Mouse (Mus musculus): ENCODE data around the gene Fdps. TPM values are rescaled to one million over a fixed set of nuclear protein-coding genes. Genes with fewer than 3 reads are reported as not detected.

Fdps gene
- polyA plus RNA-seq, 1 experiment from 2014 or later = 340 TPM

- peaks cover 10% of the 10 kb centered on the region; the same call in 1 of the 2 replicates for H3K4me1 ChIP-seq (ENCODE audit: control insufficient read depth, insufficient read depth, low read length)
- H3K4me3 ChIP-seq (replicated peaks; ENCODE audit: low read length) = no peak overlapping the region
- no peaks in the 10 kb centered on the region for H3K9me3 ChIP-seq (replicated peaks; ENCODE audit: control insufficient read depth, low read length)
- WGBS = 86% methylated on average over 1 of the region's 1 CpGs
- H3K27ac ChIP-seq (ENCODE audit: low read length) = 0 out of 2 replicates have a peak overlapping the region, but pooled peaks have one; percentile 14
- H3K27me3 ChIP-seq (ENCODE audit: control insufficient read depth, insufficient read depth, low read length) = no peaks in the 10 kb centered on the region; the same call in 1 of the 2 replicates
- ATAC-seq (ENCODE audit: insufficient read depth, low FRiP score) = 0 out of 2 replicates have a peak, but pooled peaks have one; percentile 12
- no peak overlapping the region for H3K4me2 ChIP-seq (ENCODE audit: low read depth, low read length)
- no peak overlapping the region for H3K9ac ChIP-seq (ENCODE audit: low read length)
- no peaks in the 10 kb centered on the region for H3K36me3 ChIP-seq (ENCODE audit: control insufficient read depth, insufficient read depth, low read length)
Observed at GRCm38 (mm10) chr3:89133752-89134151, 32.0 kb upstream of the Fdps start.

DNA sequence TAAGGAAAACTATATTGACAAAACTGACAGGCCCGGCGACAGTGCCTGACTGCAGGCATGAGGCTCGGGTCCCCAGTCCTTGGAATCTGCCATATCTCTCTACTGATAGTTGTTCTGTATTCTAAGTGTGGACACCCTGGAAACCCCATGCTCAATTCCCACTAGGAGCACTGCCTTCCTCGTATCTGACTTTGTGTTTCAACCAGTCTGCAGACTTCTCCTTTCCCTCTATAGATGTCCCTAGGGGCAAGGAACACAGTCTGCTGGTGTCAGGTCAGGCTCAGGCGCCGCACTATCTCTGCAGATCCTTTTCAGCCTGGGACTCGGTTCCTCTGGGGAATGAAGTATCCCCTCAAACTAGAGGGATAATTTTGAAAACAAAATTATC lies 31.3 kb upstream of the Fdps start:
- Histone ChIP-seq H3K27ac (ENCODE audit: low read length) (peak overlapping the region; percentile 14; the same call in 1 of the 2 replicates), H3K4me2 (ENCODE audit: low read depth, low read length) (peak overlapping the region; percentile 60; the same call in 1 of the 2 replicates), H3K9me3 (replicated peaks; ENCODE audit: control insufficient read depth, low read length) (no peaks in the 10 kb centered on the region), H3K27me3 (ENCODE audit: control insufficient read depth, insufficient read depth, low read length) (no peaks in the 10 kb centered on the region; the same call in 1 of the 2 replicates), H3K9ac (ENCODE audit: low read length) (no peak overlapping the region), H3K4me1 (ENCODE audit: control insufficient read depth, insufficient read depth, low read length) (peaks cover 10% of the 10 kb centered on the region; the same call in 1 of the 2 replicates), H3K36me3 (ENCODE audit: control insufficient read depth, insufficient read depth, low read length) (no peaks in the 10 kb centered on the region), H3K4me3 (replicated peaks; ENCODE audit: low read length) (no peak overlapping the region)
- no peak for ATAC-seq (ENCODE audit: insufficient read depth, low FRiP score)
- WGBS = 73% methylated on average over 7 of the region's 7 CpGs

- Histone ChIP-seq H3K36me3 (ENCODE audit: control insufficient read depth, insufficient read depth, low read length) (no peaks in the 10 kb centered on the region), H3K27ac (ENCODE audit: low read length) (no peak overlapping the region), H3K4me3 (replicated peaks; ENCODE audit: low read length) (peak overlapping the region; percentile 40), H3K4me2 (ENCODE audit: low read depth, low read length) (peak overlapping the region; percentile 60), H3K9me3 (replicated peaks; ENCODE audit: control insufficient read depth, low read length) (no peaks in the 10 kb centered on the region), H3K27me3 (ENCODE audit: control insufficient read depth, insufficient read depth, low read length) (no peaks in the 10 kb centered on the region; the same call in 1 of the 2 replicates), H3K9ac (ENCODE audit: low read length) (peak overlapping the region; percentile 67), H3K4me1 (ENCODE audit: control insufficient read depth, insufficient read depth, low read length) (peaks cover 10% of the 10 kb centered on the region; the same call in 1 of the 2 replicates)
- peak; percentile 57 for ATAC-seq (ENCODE audit: insufficient read depth, low FRiP score)
- WGBS = 12% methylated on average over 30 of the region's 30 CpGs
Observed at GRCm38 (mm10) chr3:89132285-89133062, 30.7 kb upstream of the Fdps start.

- peak overlapping the region; percentile 67; the same call in 1 of the 2 replicates for H3K9ac ChIP-seq (ENCODE audit: low read length)
Observed at GRCm38 (mm10) chr3:89131816-89132215, 30.1 kb upstream of the Fdps start.

GRCm38 (mm10) chr3:89129908-89130307 lies 28.1 kb upstream of the Fdps start:
- ATAC-seq (ENCODE audit: insufficient read depth, low FRiP score) = no peak

More at GRCm38 (mm10) chr3:89131816-89132215, 30.1 kb upstream of the Fdps start:
- 36% methylated on average over 4 of the region's 4 CpGs for WGBS
- Histone ChIP-seq H3K27ac (ENCODE audit: low read length) (no peak overlapping the region), H3K4me1 (ENCODE audit: control insufficient read depth, insufficient read depth, low read length) (peaks cover 10% of the 10 kb centered on the region; the same call in 1 of the 2 replicates), H3K4me3 (replicated peaks; ENCODE audit: low read length) (peak overlapping the region; percentile 40), H3K36me3 (ENCODE audit: control insufficient read depth, insufficient read depth, low read length) (no peaks in the 10 kb centered on the region), H3K9me3 (replicated peaks; ENCODE audit: control insufficient read depth, low read length) (no peaks in the 10 kb centered on the region), H3K4me2 (ENCODE audit: low read depth, low read length) (peak overlapping the region; percentile 60), H3K27me3 (ENCODE audit: control insufficient read depth, insufficient read depth, low read length) (no peaks in the 10 kb centered on the region; the same call in 1 of the 2 replicates)
- no peak for ATAC-seq (ENCODE audit: insufficient read depth, low FRiP score)

GRCm38 (mm10) chr3:89125981-89126380 lies 24.2 kb upstream of the Fdps start:
- H3K27ac ChIP-seq (ENCODE audit: low read length) = no peak overlapping the region
- no peak for ATAC-seq (ENCODE audit: insufficient read depth, low FRiP score)
- no peak overlapping the region for H3K4me2 ChIP-seq (ENCODE audit: low read depth, low read length)
- no peaks in the 10 kb centered on the region for H3K9me3 ChIP-seq (replicated peaks; ENCODE audit: control insufficient read depth, low read length)
- no peak overlapping the region for H3K4me3 ChIP-seq (replicated peaks; ENCODE audit: low read length)
- no peak overlapping the region for H3K9ac ChIP-seq (ENCODE audit: low read length)
- H3K36me3 ChIP-seq (ENCODE audit: control insufficient read depth, insufficient read depth, low read length) = no peaks in the 10 kb centered on the region
- H3K4me1 ChIP-seq (ENCODE audit: control insufficient read depth, insufficient read depth, low read length) = 0 out of 2 replicates have a peak, but pooled peaks cover 4% of the 10 kb centered on the region
- 88% methylated on average over 3 of the region's 3 CpGs for WGBS
- H3K27me3 ChIP-seq (ENCODE audit: control insufficient read depth, insufficient read depth, low read length) = no peaks in the 10 kb centered on the region

More at GRCm38 (mm10) chr3:89129908-89130307, 28.1 kb upstream of the Fdps start:
- Histone ChIP-seq H3K4me1 (ENCODE audit: control insufficient read depth, insufficient read depth, low read length) (peaks cover 10% of the 10 kb centered on the region; the same call in 1 of the 2 replicates), H3K9me3 (replicated peaks; ENCODE audit: control insufficient read depth, low read length) (no peaks in the 10 kb centered on the region), H3K4me3 (replicated peaks; ENCODE audit: low read length) (no peak overlapping the region), H3K27ac (ENCODE audit: low read length) (no peak overlapping the region), H3K9ac (ENCODE audit: low read length) (no peak overlapping the region), H3K4me2 (ENCODE audit: low read depth, low read length) (no peak overlapping the region), H3K27me3 (ENCODE audit: control insufficient read depth, insufficient read depth, low read length) (no peaks in the 10 kb centered on the region), H3K36me3 (ENCODE audit: control insufficient read depth, insufficient read depth, low read length) (no peaks in the 10 kb centered on the region)
- WGBS = 81% methylated on average over 3 of the region's 3 CpGs

- no peak overlapping the region for H3K4me2 ChIP-seq (ENCODE audit: low read depth, low read length)
- H3K27ac ChIP-seq (ENCODE audit: low read length) = no peak overlapping the region
- no peak for ATAC-seq (ENCODE audit: insufficient read depth, low FRiP score)
- H3K9me3 ChIP-seq (replicated peaks; ENCODE audit: control insufficient read depth, low read length) = no peaks in the 10 kb centered on the region
- no peak overlapping the region for H3K9ac ChIP-seq (ENCODE audit: low read length)
- no peaks in the 10 kb centered on the region for H3K27me3 ChIP-seq (ENCODE audit: control insufficient read depth, insufficient read depth, low read length)
- WGBS = 57% methylated on average over 3 of the region's 3 CpGs
- no peak overlapping the region for H3K4me3 ChIP-seq (replicated peaks; ENCODE audit: low read length)
- no peaks in the 10 kb centered on the region for H3K36me3 ChIP-seq (ENCODE audit: control insufficient read depth, insufficient read depth, low read length)
- 0 out of 2 replicates have a peak, but pooled peaks cover 4% of the 10 kb centered on the region for H3K4me1 ChIP-seq (ENCODE audit: control insufficient read depth, insufficient read depth, low read length)
Observed at GRCm38 (mm10) chr3:89124241-89124640, 22.5 kb upstream of the Fdps start.

GRCm38 (mm10) chr3:89123313-89123712 lies 21.6 kb upstream of the Fdps start:
- no peak overlapping the region for H3K27ac ChIP-seq (ENCODE audit: low read length)
- WGBS = 53% methylated on average over 2 of the region's 2 CpGs
- H3K36me3 ChIP-seq (ENCODE audit: control insufficient read depth, insufficient read depth, low read length) = no peaks in the 10 kb centered on the region
- 0 out of 2 replicates have a peak, but pooled peaks cover 4% of the 10 kb centered on the region for H3K4me1 ChIP-seq (ENCODE audit: control insufficient read depth, insufficient read depth, low read length)
- no peaks in the 10 kb centered on the region for H3K9me3 ChIP-seq (replicated peaks; ENCODE audit: control insufficient read depth, low read length)
- H3K27me3 ChIP-seq (ENCODE audit: control insufficient read depth, insufficient read depth, low read length) = no peaks in the 10 kb centered on the region
- H3K4me3 ChIP-seq (replicated peaks; ENCODE audit: low read length) = no peak overlapping the region
- H3K4me2 ChIP-seq (ENCODE audit: low read depth, low read length) = no peak overlapping the region
- no peak overlapping the region for H3K9ac ChIP-seq (ENCODE audit: low read length)
- no peak for ATAC-seq (ENCODE audit: insufficient read depth, low FRiP score)

DNA sequence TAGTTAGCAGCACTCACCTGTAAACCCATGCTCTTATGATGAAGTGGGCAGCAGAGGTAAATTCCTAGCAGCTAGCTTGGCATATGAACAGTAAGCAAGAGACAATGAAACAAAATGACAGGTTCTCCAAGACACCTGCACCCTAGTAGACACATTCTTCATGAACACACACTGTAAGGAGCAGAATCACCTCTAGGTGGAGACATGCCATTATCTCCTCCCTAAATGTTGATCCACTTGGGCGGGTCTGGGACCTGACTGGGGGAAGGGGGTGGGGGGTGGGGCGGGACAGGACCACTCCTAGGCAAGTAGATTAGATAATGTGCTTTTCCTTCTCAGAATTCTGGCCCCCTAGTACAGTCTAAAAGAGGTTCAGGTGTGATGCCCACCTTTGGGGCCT lies 13.8 kb upstream of the Fdps start:
- Histone ChIP-seq H3K27me3 (ENCODE audit: control insufficient read depth, insufficient read depth, low read length) (no peaks in the 10 kb centered on the region), H3K36me3 (ENCODE audit: control insufficient read depth, insufficient read depth, low read length) (no peaks in the 10 kb centered on the region), H3K9ac (ENCODE audit: low read length) (no peak overlapping the region), H3K9me3 (replicated peaks; ENCODE audit: control insufficient read depth, low read length) (no peaks in the 10 kb centered on the region), H3K4me1 (ENCODE audit: control insufficient read depth, insufficient read depth, low read length) (no peaks in the 10 kb centered on the region), H3K27ac (ENCODE audit: low read length) (no peak overlapping the region), H3K4me2 (ENCODE audit: low read depth, low read length) (no peak overlapping the region), H3K4me3 (replicated peaks; ENCODE audit: low read length) (no peak overlapping the region)
- ATAC-seq (ENCODE audit: insufficient read depth, low FRiP score) = peak; percentile 44; the same call in 1 of the 2 replicates
- WGBS = 8% methylated on average over 2 of the region's 2 CpGs

All from stomach, embryonic 16.5 days (tissue).